Mouse (Mus musculus) left cerebral cortex, adult 6 months (tissue): ENCODE results near the gene Wdr18. TPM values are rescaled to one million over a fixed set of nuclear protein-coding genes. Genes with fewer than 3 reads are reported as not detected.

Experiments
- long read RNA-seq, 2 experiments: library from polyadenylated mRNA; unstranded; transcript quantifications; one replicate each; pipeline ENCODE4 v2.0.0; 2019 to 2020
- polyA plus RNA-seq: library from polyadenylated mRNA; unstranded; fragments of <200 nt; fragmentation: Nextera tagmentation; gene quantifications from 2 replicates; pipeline ENCODE4 v1.2.3, GENCODE M21; 2021

Wdr18 gene
- 71.4 and 97.3 TPM in 2 replicates for polyA plus RNA-seq
- long read RNA-seq, experiment 1, transcript Wdr18-201 (10 exons, 3,911 nt): major isoform, 423 of 484 reads
- long read RNA-seq, experiment 1, partial matches to known transcripts: 11 of 484 reads
- long read RNA-seq, experiment 1, other reads (novel, unspliced or antisense): 50 of 484 reads
- long read RNA-seq, experiment 2, transcript Wdr18-201 (10 exons, 3,911 nt): major isoform, 153 of 175 reads
- long read RNA-seq, experiment 2, partial matches to known transcripts: 7 of 175 reads
- long read RNA-seq, experiment 2, other reads (novel, unspliced or antisense): 13 of 175 reads

DNA sequence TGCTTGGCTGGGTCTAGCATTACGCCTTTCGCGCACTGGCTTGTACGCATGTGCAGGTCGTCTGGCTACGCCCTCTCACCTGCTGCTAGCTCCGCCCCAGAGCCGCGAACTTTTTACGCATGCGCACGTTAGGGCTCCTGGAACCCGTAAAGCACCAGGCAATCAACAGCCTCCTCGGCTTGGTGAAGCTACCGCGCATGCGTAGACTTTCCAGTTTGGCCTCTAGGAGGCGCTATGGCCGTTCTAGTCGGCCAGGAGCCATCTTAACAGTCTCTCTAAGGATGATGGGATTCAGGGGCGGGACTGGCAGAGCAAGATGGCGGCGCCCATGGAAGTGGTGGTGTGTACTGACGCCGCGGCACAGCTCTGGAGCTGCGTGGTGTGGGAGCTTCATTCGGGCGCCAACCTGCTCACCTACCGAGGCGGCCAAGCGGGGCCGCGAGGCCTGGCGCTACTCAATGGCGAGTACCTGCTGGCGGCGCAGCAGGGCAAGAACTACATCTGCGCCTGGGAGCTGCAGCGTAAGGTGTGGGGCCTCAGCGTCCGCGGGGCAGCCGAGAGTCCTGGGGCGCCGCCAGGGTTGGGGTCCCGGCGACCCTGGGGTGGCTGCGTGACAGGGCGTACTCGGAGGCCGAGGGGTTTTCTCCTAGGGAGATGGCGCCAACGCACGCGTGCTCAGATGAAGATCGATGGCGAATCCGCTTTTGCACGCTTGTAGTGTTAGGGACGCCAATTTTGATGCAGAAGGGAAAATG is at the start of gene Wdr18:
Gene Wdr18 (plus strand): TSS at position 306 of the 755 bp plus-strand sequence.

DNA sequence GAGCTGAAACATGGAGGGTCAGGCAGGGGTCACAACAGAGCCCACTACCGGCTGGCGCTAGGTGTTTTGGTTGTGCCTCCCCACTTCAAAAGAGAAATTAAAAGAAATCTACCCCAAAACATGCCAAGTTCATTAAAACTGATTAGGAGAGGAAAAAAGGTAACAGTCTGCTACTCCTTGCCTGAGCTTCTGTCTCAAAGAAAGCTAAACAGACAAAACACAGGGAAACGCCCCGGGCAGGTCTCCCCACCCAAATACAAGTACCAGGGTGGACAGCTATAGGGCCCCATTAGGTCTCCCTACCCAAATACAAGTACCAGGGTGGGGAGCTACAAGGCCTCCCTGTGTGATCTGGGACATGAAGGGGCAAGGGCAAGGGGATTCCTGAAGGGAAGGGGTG is 49.4 kb upstream of the Wdr18 start, which contains the start of gene Gm26602:
Gene Gm26602 (plus strand): TSS at position 301 of the 400 bp plus-strand sequence.

DNA sequence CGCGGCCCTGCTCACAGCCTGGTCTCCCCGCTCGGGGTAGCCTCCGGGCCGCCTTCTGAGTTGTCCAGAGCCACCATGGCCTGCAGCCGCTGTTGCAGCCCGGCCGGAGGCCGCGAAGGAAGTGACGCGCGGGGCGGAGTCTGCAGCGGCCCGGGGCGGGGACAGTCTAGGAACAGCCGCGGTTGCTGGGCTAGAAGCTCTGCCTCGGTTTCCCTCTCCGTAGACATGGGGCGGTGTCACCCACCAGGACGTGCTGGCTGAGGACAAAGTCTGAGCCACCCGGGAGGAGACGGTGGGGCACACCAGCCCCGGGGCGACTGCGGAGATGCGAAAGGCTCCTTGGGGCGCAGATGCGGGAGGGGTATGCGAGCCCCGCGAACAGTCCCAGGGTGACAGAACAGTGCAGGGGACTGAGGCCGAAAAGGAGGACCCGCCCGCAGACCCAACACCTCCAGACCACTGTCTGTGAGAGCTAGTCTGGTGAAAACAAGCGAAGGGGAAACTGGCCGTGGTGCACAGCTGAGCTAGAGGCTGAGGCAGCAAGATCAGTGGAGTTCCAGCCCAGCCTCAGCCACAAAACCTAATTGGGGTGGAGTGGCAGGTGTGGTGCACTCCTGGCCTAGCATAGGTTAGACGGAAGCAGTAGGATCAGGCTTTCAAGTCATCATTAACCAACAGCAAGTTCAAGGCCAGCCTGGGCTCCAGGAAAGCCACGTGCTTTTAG is 43.0 kb upstream of the Wdr18 start, which contains the start of gene Kiss1r:
Gene Kiss1r (plus strand): TSS at position 164 of the 724 bp plus-strand sequence.

DNA sequence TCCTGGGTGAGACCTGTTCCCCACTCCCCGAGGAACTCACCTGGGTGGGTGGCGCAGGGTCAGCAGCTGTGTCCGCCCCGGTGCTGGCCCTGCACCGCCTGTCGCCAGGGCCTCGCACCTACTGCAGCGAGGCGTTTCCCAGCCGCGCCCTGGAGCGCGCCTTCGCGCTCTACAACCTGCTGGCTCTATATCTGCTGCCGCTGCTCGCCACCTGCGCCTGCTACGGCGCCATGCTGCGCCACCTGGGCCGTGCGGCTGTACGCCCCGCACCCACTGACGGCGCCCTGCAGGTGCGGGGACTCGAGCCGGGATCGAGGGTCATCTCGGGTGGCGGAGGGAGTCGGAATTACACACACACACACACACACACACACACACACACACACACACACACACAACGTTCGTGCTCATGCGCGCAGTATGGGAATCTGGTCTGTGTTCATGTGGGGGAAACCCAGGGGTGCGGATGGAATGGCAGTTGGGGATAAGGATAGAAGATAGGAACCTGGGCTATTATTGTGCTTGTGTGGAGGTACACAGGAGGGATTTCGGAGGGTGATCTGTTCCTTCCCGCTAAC is 38.9 kb upstream of the Wdr18 start, which contains the start of gene R3hdm4:
Gene R3hdm4 (minus strand): TSS at position 251 of the 578 bp plus-strand sequence.

DNA sequence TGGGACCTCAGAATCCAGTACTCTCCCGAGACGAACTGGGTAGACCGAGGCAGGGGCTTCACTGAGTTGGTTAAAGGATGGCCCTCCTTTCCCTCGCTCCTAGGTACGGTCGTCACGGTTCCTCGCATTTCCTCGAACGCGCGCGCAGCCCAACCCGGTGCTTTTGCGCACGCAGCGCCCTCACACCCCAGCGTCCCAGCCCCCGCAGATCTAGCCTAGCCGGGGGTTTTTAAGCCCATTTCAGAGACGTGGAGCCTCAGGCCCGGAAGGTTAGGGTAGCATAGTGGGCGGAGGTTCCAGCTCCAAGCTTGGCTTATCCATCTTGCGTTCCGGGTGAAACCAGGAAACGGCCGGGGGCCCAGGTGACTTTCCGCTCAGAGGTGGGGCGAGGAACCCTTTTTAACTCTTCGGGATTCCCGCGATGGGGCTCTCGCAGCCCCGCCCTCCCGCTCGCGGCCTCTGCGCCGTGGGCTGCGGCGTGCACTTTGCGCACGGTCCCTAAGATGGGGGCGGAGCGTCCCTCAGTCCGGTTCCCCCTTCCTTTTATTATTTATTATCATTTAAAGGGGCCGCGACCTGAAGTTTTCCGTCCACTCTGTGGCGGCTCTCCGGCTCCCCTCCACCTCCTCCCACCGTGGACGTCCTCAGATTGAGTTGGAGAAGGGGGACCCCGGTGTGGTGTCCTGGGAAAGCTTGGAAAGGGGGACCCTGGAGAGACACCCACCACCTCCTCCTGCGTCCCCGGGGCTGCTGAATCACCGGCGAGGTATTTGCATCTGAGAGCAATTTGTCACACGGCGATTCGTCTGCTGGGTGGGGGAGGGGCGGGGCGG is 33.2 kb upstream of the Wdr18 start, which contains the start of gene Arid3a:
Gene Arid3a (plus strand): TSS at position 553 of the 833 bp plus-strand sequence.

DNA sequence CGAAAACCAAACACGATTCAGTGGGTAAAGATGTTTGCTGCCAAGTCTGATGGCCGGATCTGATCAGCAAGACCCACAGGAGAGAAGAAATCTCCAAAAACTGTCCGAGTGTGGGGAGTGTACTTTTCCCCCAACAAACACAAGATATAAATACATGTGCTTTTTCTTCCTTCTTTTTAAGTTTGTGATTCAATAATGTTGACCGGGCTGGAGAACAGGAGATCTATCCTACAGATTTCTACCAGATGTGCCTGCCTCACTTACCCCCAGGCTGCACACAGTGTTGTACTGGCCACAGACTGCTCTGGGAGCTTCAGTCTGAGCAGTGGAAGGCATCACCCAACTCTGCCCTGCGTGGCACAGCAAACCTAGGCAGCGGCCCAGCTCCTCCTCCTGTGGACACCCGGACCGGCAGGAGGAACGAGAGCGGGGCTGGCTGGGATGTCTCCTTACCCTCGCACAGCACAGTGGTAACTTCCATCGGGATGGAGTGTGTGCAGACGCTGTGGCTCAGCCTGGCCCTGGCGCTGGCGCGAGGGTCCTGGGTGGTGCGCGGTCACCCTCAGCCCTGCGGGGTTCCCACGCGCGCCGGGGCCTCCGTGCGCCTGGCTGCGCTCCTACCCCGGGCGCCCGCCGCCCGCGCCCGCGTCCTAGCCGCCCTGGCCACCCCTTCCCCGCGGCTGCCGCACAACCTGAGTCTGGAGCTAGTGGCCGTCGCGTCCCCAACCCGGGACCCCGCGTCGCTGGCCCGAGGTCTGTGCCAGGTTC is 10.6 kb downstream of the Wdr18 start, which contains the start of gene Grin3b:
Gene Grin3b (plus strand): TSS at position 301 of the 768 bp plus-strand sequence.

DNA sequence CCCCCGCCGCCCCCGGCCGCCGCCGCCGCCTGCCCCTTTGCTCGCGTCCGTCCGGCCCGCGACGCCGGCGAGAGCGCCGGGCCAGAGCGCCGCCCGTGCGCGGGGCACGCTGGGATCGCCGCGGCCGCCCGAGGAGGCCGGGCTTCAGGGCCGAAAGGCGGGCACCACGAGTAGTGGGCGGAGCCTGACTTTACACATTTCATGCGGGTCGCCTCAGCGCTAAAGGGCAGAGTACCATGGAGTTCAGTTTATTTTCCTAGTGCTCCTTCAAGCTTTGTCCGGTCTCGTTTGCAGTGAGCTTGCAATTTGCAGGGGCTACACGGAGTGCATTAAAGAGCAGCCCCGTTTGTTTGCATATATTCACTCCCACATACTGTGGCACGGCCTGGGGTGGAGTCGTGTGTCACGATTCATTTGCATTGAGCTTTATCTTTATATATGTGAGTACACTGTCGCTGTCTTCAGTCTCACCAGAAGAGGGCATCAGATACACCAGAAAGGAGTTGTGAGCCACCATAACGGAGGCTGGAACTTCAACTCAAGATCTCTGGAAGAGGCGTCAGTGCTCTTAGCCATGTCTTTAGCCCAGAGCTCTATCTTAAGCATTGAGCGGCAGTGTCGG is 24.4 kb downstream of the Wdr18 start, which contains the start of gene Tmem259:
Gene Tmem259 (minus strand): TSS at position 136 of the 622 bp plus-strand sequence.

DNA sequence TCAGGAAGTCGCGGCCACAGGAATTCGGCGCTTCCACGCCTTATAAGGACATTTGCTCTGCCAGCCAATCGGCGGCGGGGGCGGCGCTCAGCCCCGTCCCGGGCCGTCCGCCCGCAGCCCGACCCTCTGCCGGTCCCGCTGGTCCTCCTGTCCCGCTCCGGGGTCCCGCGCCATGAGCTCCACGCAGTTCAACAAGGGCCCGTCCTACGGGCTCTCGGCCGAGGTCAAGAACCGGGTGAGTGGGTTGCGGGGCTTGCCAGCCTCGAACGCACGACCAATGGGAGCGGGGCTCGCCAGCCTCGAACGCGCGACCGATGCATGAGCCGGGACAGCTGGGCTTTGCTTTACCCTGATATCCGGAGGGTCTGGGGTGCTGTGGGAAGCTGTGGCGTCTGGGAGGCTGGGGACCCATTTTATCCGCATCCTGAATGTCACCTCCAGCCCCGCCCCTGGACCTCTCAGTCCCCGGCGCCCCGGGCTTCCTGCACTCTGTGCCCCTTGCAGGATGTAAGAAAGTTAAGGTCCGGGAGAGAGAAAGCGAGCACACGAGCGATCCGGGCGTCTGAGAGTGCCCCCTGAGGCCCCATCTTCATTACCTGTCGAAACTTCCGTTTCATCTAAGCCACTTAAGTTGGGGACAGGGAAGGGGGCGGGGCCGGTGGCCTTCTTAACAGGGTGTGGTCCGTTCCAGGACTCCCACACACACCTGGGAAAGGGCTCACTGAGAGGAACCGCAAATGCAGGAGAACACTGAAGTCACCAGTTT is 28.7 kb downstream of the Wdr18 start, which contains the start of gene Cnn2:
Gene Cnn2 (plus strand): TSS at position 79 of the 766 bp plus-strand sequence.

DNA sequence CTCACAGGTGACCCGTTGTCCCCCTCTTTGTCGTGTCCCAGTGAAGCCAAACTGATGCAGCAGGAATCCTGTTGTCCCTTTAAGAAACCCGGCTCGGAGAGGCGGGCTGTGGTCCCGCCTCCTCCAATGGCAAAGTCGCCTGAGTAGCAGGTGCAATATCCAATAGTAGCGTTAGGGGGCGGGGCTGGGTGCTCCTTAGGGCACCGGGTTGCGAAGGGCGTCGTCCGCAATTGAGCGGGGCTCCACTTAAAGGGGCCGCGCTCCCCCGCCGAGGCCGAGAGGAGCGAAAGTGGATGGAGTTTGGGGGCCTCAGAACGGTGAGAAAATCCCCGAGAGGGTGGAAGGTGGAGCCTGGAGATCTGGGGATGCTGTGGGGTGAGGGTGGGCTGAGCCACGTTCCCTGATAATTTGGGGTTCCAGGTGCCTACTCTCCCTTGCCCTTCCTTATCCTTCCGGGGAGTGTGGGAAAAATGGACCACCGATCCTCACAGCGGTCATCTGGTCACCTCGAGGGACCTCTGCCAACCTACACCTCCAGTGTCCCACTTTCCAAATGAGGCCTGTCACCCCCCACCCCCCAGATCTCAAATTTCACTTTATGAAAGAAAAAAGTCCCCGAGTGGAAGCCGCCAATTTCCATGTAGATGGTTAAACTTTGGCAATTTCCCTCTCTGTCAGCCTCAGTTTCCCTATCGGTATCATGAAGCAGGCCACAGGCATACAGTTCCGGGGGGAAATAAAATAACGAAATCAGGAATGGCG is 36.5 kb downstream of the Wdr18 start, which contains the start of gene Abca7:
Gene Abca7 (plus strand): TSS at position 223 of the 762 bp plus-strand sequence.

DNA sequence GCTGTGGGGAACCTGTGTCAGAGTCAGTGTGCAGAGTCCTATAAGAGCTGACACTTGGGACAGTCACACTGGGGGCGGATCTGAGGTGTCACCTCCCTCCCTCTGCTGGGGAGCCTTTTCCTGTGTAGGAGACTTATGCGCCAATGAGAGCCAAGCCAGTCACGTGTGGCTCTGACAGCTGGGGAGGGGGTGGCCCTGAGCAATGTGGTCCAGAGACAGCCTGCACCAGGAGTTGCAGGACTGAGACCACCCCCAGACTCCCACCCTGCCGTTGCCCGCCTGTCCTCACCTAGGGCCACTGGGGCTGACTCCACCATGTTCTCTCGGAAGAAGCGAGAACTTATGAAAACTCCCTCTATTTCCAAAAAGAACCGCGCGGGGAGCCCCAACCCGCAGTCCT is 56.6 kb downstream of the Wdr18 start, which contains the start of gene Arhgap45:
Gene Arhgap45 (plus strand): TSS at position 143 of the 400 bp plus-strand sequence.

Other genes starting within 250 kb of the Wdr18 start
- 2.8 and 11.0 TPM in 2 replicates for gene Hcn2, start 243.5 kb upstream of the Wdr18 start, polyA plus RNA-seq
- 16.1 and 23.3 TPM in 2 replicates for gene Polrmt, start 213.6 kb upstream of the Wdr18 start, polyA plus RNA-seq
- 5.9 and 7.2 TPM in 2 replicates for gene Fgf22, start 205.1 kb upstream of the Wdr18 start, polyA plus RNA-seq
- 8.2 and 82.8 TPM in 2 replicates for gene Rnf126, start 193.2 kb upstream of the Wdr18 start, polyA plus RNA-seq
- 1.2 and 1.8 TPM in 2 replicates for gene Fstl3, start 182.9 kb upstream of the Wdr18 start, polyA plus RNA-seq
- 1.1 and 2.3 TPM in 2 replicates for gene Prss57, start 169.2 kb upstream of the Wdr18 start, polyA plus RNA-seq
- gene Palm, start 166.6 kb upstream of the Wdr18 start, polyA plus RNA-seq: 53.6 and 165 TPM in 2 replicates
- 0.13 and 0.25 TPM in 2 replicates for gene Misp, start 139.2 kb upstream of the Wdr18 start, polyA plus RNA-seq
- gene Ptbp1, start 105.7 kb upstream of the Wdr18 start, polyA plus RNA-seq: 15.2 and 16.7 TPM in 2 replicates
- gene Prtn3, start 85.7 kb upstream of the Wdr18 start, polyA plus RNA-seq: 5.8 and 7.2 TPM in 2 replicates
- gene Plppr3, start 85.5 kb upstream of the Wdr18 start, polyA plus RNA-seq: 33.9 and 47.5 TPM in 2 replicates
- not detected in 2 replicates for gene Elane, start 73.9 kb upstream of the Wdr18 start, polyA plus RNA-seq
- not detected in 2 replicates for gene Cfd, start 69.3 kb upstream of the Wdr18 start, polyA plus RNA-seq
- 30.8 and 51.7 TPM in 2 replicates for gene Med16, start 51.2 kb upstream of the Wdr18 start, polyA plus RNA-seq
- not detected in 2 replicates for gene Gm26602, start 49.3 kb upstream of the Wdr18 start, polyA plus RNA-seq
- gene Kiss1r, start 43.2 kb upstream of the Wdr18 start, polyA plus RNA-seq: 4.6 and 5.7 TPM in 2 replicates
- 220 and 307 TPM in 2 replicates for gene R3hdm4, start 38.9 kb upstream of the Wdr18 start, polyA plus RNA-seq
- 1.3 and 1.9 TPM in 2 replicates for gene Arid3a, start 33.1 kb upstream of the Wdr18 start, polyA plus RNA-seq
- 0.11 and 0.25 TPM in 2 replicates for gene Grin3b, start 10.6 kb downstream of the Wdr18 start, polyA plus RNA-seq
- 15.5 and 16.3 TPM in 2 replicates for gene Tmem259, start 24.2 kb downstream of the Wdr18 start, polyA plus RNA-seq
- 9.0 and 11.4 TPM in 2 replicates for gene Cnn2, start 28.4 kb downstream of the Wdr18 start, polyA plus RNA-seq
- 1.4 and 1.5 TPM in 2 replicates for gene Abca7, start 36.3 kb downstream of the Wdr18 start, polyA plus RNA-seq
- 1.1 and 1.3 TPM in 2 replicates for gene Arhgap45, start 56.5 kb downstream of the Wdr18 start, polyA plus RNA-seq
- gene Polr2e, start 79.6 kb downstream of the Wdr18 start, polyA plus RNA-seq: 196 and 262 TPM in 2 replicates
- 1,067 and 1,120 TPM in 2 replicates for gene Gpx4, start 87.0 kb downstream of the Wdr18 start, polyA plus RNA-seq
- 2.7 and 3.4 TPM in 2 replicates for gene Sbno2, start 145.4 kb downstream of the Wdr18 start, polyA plus RNA-seq
- 13.1 and 20.8 TPM in 2 replicates for gene Stk11, start 155.7 kb downstream of the Wdr18 start, polyA plus RNA-seq
- 898 and 915 TPM in 2 replicates for gene Atp5d, start 178.5 kb downstream of the Wdr18 start, polyA plus RNA-seq
- 43.4 and 61.5 TPM in 2 replicates for gene Cbarp, start 180.7 kb downstream of the Wdr18 start, polyA plus RNA-seq
- 4.7 and 33.2 TPM in 2 replicates for gene Midn, start 188.1 kb downstream of the Wdr18 start, polyA plus RNA-seq
- 150 and 175 TPM in 2 replicates for gene Cirbp, start 205.8 kb downstream of the Wdr18 start, polyA plus RNA-seq
- gene 1600002K03Rik, start 212.8 kb downstream of the Wdr18 start, polyA plus RNA-seq: 10.2 and 10.3 TPM in 2 replicates
- gene Efna2, start 219.3 kb downstream of the Wdr18 start, polyA plus RNA-seq: 4.3 and 7.8 TPM in 2 replicates